Mouse (Mus musculus) midbrain, embryonic 14.5 days (tissue): Measurements from ENCODE around the gene H2-T23. TPM values are rescaled to one million over a fixed set of nuclear protein-coding genes. Genes with fewer than 3 reads are reported as not detected.
"Not testable (repeated sequence)": the region's sequence is repeated elsewhere in the genome, so short reads cannot be mapped to it uniquely, and the experiment has no call there.

Experiments
- ATAC-seq: fragments of 200-750 bp; cut with Nextera tagmentation; 2 replicates; pipeline ENCODE4 v1.8.0; 2017; ENCODE audit warnings: moderate number of reproducible peaks, moderate library complexity; ENCODE audit not compliant: low FRiP score, low TSS enrichment
- DNase-seq: peaks from one replicate; pipeline ENCODE4 v3.0.0-alpha.2; 2015
- H3K27ac ChIP-seq: fragments of 300-500 bp; sonication (generic); replicated peaks from 2 replicates; pipeline ENCODE4 v1.5.1; 2014; ENCODE audit warnings: mild to moderate bottlenecking, low read depth, low read length, moderate library complexity
- H3K27me3 ChIP-seq: fragments of 300-500 bp; sonication (generic); 2 replicates; pipeline ENCODE4 v1.6.1; 2014; ENCODE audit warnings: low read length, control low read depth, mixed read lengths; ENCODE audit not compliant: control insufficient read depth, insufficient read depth
- H3K36me3 ChIP-seq: fragments of 300-500 bp; sonication (generic); 2 replicates; pipeline ENCODE4 v1.6.1; 2014; ENCODE audit warnings: low read length, control low read depth; ENCODE audit not compliant: control insufficient read depth, insufficient read depth
- H3K4me1 ChIP-seq: fragments of 300-500 bp; sonication (generic); 2 replicates; pipeline ENCODE4 v1.6.1; 2014; ENCODE audit warnings: mild to moderate bottlenecking, antibody characterized with exemption, low read length, control low read depth; ENCODE audit not compliant: control insufficient read depth, insufficient read depth
- H3K4me2 ChIP-seq: fragments of 300-500 bp; sonication (generic); 2 replicates; pipeline ENCODE4 v1.6.1; 2014; ENCODE audit warnings: mild to moderate bottlenecking, low read length, moderate library complexity
- H3K4me3 ChIP-seq: fragments of 300-500 bp; sonication (generic); replicated peaks from 2 replicates; pipeline ENCODE4 v1.5.1; 2014; ENCODE audit warnings: low read depth, low read length
- H3K9ac ChIP-seq: fragments of 300-500 bp; sonication (generic); replicated peaks from 2 replicates; pipeline ENCODE4 v1.6.1; 2014; ENCODE audit warnings: mild to moderate bottlenecking, low read length, moderate library complexity
- H3K9me3 ChIP-seq: fragments of 300-500 bp; sonication (generic); 2 replicates; pipeline ENCODE4 v1.6.1; 2016; ENCODE audit warnings: low read length, control low read depth, mixed read lengths; ENCODE audit not compliant: control insufficient read depth
- WGBS: fragments of 180-500 bp; shearing (Covaris S2); extraction: QIAGEN DNeasy Blood & Tissue Kit; methylation state at CpG from one replicate; pipeline ENCODE4 v1.1.7; 2014; 5-methylcytosine and 5-hydroxymethylcytosine counted together
- polyA plus RNA-seq: library from polyadenylated mRNA; unstranded; fragments of >200 nt; fragmentation: Nextera tagmentation; extraction: Ambion mirVana; gene quantifications from 2 replicates; pipeline ENCODE4 v1.2.1, GENCODE M21; 2014

The H2-T23 gene
- 4.4 TPM in 2 replicates for polyA plus RNA-seq

- H3K4me1 ChIP-seq, H3K36me3 ChIP-seq, H3K27me3 ChIP-seq, H3K27ac ChIP-seq, H3K9me3 ChIP-seq: not testable (repeated sequence)
- 1% methylated on average over 24 of the region's 25 CpGs for WGBS
- H3K4me3 ChIP-seq = peak within 1 kb of the TSS; percentile 42
- H3K4me2 ChIP-seq = peak within 1 kb of the TSS; percentile 73
- ATAC-seq (peak; percentile 37; the same call in 1 of the 2 replicates), DNase-seq (peak; percentile 38)
- peak within 1 kb of the TSS; percentile 49; the same call in 1 of the 2 replicates for H3K9ac ChIP-seq
Observed at GRCm38 (mm10) chr17:36032351-36032875, at the start of gene H2-T23. H2-T23 (minus strand) TSS chr17:36032855.

GRCm38 (mm10) chr17:36081901-36082300 is 49.2 kb upstream of the H2-T23 start:
- H3K9ac ChIP-seq, H3K4me3 ChIP-seq, H3K27me3 ChIP-seq, H3K4me1 ChIP-seq, H3K4me2 ChIP-seq, H3K27ac ChIP-seq, H3K9me3 ChIP-seq, ATAC-seq, DNase-seq, H3K36me3 ChIP-seq: not testable (repeated sequence)

GRCm38 (mm10) chr17:36060829-36061228 is 28.2 kb upstream of the H2-T23 start:
- Histone ChIP-seq H3K4me3 (no peak overlapping the region), H3K9ac (no peak overlapping the region), H3K36me3 (no peaks in the 10 kb centered on the region), H3K27ac (no peak overlapping the region), H3K27me3 (no peaks in the 10 kb centered on the region), H3K9me3 (no peaks in the 10 kb centered on the region), H3K4me1 (no peaks in the 10 kb centered on the region), H3K4me2 (no peak overlapping the region)
- DNase-seq = peak; percentile 88
- WGBS = 22% methylated on average over 2 of the region's 2 CpGs
- no peak for ATAC-seq

- not testable (repeated sequence) for ATAC-seq, H3K9me3 ChIP-seq, DNase-seq, H3K27me3 ChIP-seq, H3K4me1 ChIP-seq, H3K4me3 ChIP-seq, H3K4me2 ChIP-seq, H3K27ac ChIP-seq, H3K36me3 ChIP-seq, H3K9ac ChIP-seq
- WGBS = 57% methylated on average over 1 of the region's 1 CpGs
Observed at GRCm38 (mm10) chr17:36058362-36058761, 25.7 kb upstream of the H2-T23 start, which contains the start of gene Gm11127. Gm11127 (minus strand) TSS chr17:36058371.

GRCm38 (mm10) chr17:36057927-36058326 is 25.3 kb upstream of the H2-T23 start:
- DNase-seq, H3K27me3 ChIP-seq, H3K4me3 ChIP-seq, H3K4me1 ChIP-seq, H3K9me3 ChIP-seq, H3K27ac ChIP-seq, ATAC-seq, H3K4me2 ChIP-seq, H3K9ac ChIP-seq, H3K36me3 ChIP-seq: not testable (repeated sequence)
- WGBS = 90% methylated on average over 24 of the region's 25 CpGs

- H3K4me3 ChIP-seq = no peak overlapping the region
Observed at GRCm38 (mm10) chr17:36043286-36043685, 10.6 kb upstream of the H2-T23 start.

GRCm38 (mm10) chr17:36042610-36043169 is 10.0 kb upstream of the H2-T23 start, which contains the start of the genes H2-T22 and Gm6034:
H2-T22 (minus strand) TSS chr17:36042747.
Gm6034 (plus strand) TSS chr17:36042961.
- WGBS = 1% methylated on average over 12 of the region's 12 CpGs
- H3K27ac ChIP-seq = not testable (repeated sequence)
- peak; percentile 86 for DNase-seq

More at GRCm38 (mm10) chr17:36043286-36043685, 10.6 kb upstream of the H2-T23 start:
- ATAC-seq = no peak
- H3K4me2 ChIP-seq = peak overlapping the region; percentile 60
- H3K27ac ChIP-seq = no peak overlapping the region
- 84% methylated on average over 3 of the region's 3 CpGs for WGBS
- H3K9ac ChIP-seq = no peak overlapping the region
- H3K9me3 ChIP-seq = no peaks in the 10 kb centered on the region
- no peak for DNase-seq
- no peaks in the 10 kb centered on the region for H3K36me3 ChIP-seq
- H3K27me3 ChIP-seq = no peaks in the 10 kb centered on the region
- H3K4me1 ChIP-seq = no peaks in the 10 kb centered on the region

GRCm38 (mm10) chr17:36042055-36042454 is 9.4 kb upstream of the H2-T23 start:
- H3K4me3 ChIP-seq = peak overlapping the region; percentile 29
- not testable (repeated sequence) for H3K36me3 ChIP-seq, H3K4me1 ChIP-seq, H3K9ac ChIP-seq, H3K27me3 ChIP-seq, H3K27ac ChIP-seq, H3K9me3 ChIP-seq, DNase-seq
- WGBS = 1% methylated on average over 19 of the region's 19 CpGs
- peak; percentile 62 for ATAC-seq
- H3K4me2 ChIP-seq = peak overlapping the region; percentile 60

More at GRCm38 (mm10) chr17:36042610-36043169, 10.0 kb upstream of the H2-T23 start, which contains the start of the genes H2-T22 and Gm6034:
- not testable (repeated sequence) for H3K4me1 ChIP-seq, H3K9ac ChIP-seq, H3K36me3 ChIP-seq, H3K9me3 ChIP-seq, H3K27me3 ChIP-seq
- H3K4me2 ChIP-seq = peak within 1 kb of the TSS; percentile 60
- peak; percentile 81 for ATAC-seq
- H3K4me3 ChIP-seq = peak within 1 kb of the TSS; percentile 29

GRCm38 (mm10) chr17:36040604-36041003 is 7.9 kb upstream of the H2-T23 start:
- ATAC-seq, DNase-seq, H3K27me3 ChIP-seq, H3K9ac ChIP-seq, H3K36me3 ChIP-seq, H3K4me2 ChIP-seq, H3K9me3 ChIP-seq, H3K4me3 ChIP-seq, H3K4me1 ChIP-seq, H3K27ac ChIP-seq: not testable (repeated sequence)
- 87% methylated on average over 2 of the region's 2 CpGs for WGBS
